Mouse (Mus musculus): ENCODE measurements at regions not wholly inside any gene's neighbourhood (a gene's known extent, or its start where the extent isn't known, plus 50 kb on each side); places are given as distances from the start of the nearest gene placed in this dataset.

DNA sequence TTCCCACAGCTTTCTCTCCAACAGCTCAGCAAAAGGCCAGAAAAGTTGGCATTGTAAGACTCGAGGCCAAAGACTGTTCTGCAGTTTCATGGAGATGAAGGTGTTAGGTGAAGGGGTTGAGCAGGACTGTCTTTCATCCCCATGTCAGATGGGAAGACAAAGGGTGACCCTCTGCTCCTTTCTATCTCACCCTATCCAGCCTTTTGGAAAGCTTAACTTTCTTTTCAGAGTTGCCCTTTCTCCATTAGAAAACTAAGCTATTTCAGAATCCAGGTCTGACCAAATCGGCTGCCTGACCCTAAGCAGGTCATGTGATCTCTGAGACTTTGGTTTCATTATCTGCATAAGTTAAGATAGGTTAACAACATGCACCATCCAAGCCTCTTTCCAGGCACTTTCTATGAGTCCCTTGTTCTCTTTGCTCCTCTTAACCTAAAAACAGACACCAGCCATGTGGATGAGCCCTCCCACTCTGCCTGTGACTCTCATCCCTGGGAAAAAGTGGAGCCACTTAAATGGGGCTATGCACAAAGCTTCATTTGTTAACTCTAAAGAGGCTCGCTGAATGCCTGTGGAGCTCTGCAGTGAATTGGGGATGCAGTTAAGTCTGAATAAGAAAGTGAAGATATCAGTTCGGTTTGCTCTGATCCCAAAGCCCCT is 450.9 kb downstream of the Tns1 start:
- Histone ChIP-seq H3K36me3 (replicated peaks) (no peaks in the 10 kb centered on the region), H3K27me3 (ENCODE audit: insufficient read depth, low read length) (no peaks in the 10 kb centered on the region), H3K4me1 (ENCODE audit: insufficient read depth, low read depth, low read length) (no peaks in the 10 kb centered on the region), H3K9me3 (replicated peaks) (no peaks in the 10 kb centered on the region), H3K4me3 (ENCODE audit: low read depth, low read length) (no peak overlapping the region)
- no peak for ATAC-seq (ENCODE audit: extremely low read depth, insufficient number of reproducible peaks, low FRiP score, poor library complexity, severe bottlenecking)
- DNase-seq (ENCODE audit: low spot score) = no peak
- TF ChIP-seq CTCF (IDR thresholded peaks at IDR 0.05; ENCODE audit: low read depth, low read length) (no peak), GATA1 (IDR thresholded peaks at IDR 0.05; ENCODE audit: borderline replicate concordance, low read length) (no peak), GATA2 (IDR thresholded peaks at IDR 0.05; ENCODE audit: borderline replicate concordance, low read depth, low read length) (no peak), TAL1 (conservative IDR thresholded peaks at IDR 0.05; ENCODE audit: low read depth, low read length) (no peak), POLR2AphosphoS5 (IDR thresholded peaks at IDR 0.05; ENCODE audit: insufficient replicate concordance, low read depth, low read length) (no peak)

DNA sequence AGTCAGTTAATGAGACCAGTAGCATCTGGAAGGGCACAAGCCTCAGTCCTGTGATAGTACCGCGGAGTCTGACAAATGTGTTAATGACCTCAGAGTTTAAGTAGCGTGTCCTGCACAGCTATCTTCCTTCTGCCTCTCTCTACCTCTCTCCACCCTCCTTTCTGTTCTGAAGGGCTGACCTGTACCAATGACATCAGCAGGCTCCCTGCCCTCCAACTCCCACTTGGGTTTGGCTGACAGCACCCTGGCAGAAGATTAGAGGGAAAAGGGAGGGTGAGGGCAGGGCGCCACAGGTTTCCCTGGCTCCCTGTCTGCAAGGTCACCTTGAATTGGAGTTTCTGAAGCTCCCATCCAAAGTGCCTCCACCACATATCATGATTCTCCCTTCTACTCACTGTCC is 452.0 kb downstream of the Tns1 start:
- H3K27me3 ChIP-seq (ENCODE audit: insufficient read depth, low read length) = no peaks in the 10 kb centered on the region
- TF ChIP-seq CTCF (IDR thresholded peaks at IDR 0.05; ENCODE audit: low read depth, low read length) (no peak), POLR2AphosphoS5 (IDR thresholded peaks at IDR 0.05; ENCODE audit: insufficient replicate concordance, low read depth, low read length) (no peak), GATA1 (IDR thresholded peaks at IDR 0.05; ENCODE audit: borderline replicate concordance, low read length) (no peak), TAL1 (conservative IDR thresholded peaks at IDR 0.05; ENCODE audit: low read depth, low read length) (no peak), GATA2 (IDR thresholded peaks at IDR 0.05; ENCODE audit: borderline replicate concordance, low read depth, low read length) (no peak)
- DNase-seq (ENCODE audit: low spot score) (no peak), ATAC-seq (ENCODE audit: extremely low read depth, insufficient number of reproducible peaks, low FRiP score, poor library complexity, severe bottlenecking) (no peak)
- no peaks in the 10 kb centered on the region for H3K36me3 ChIP-seq (replicated peaks)
- no peaks in the 10 kb centered on the region for H3K9me3 ChIP-seq (replicated peaks)
- H3K4me3 ChIP-seq (ENCODE audit: low read depth, low read length) = no peak overlapping the region
- H3K4me1 ChIP-seq (ENCODE audit: insufficient read depth, low read depth, low read length) = no peaks in the 10 kb centered on the region

DNA sequence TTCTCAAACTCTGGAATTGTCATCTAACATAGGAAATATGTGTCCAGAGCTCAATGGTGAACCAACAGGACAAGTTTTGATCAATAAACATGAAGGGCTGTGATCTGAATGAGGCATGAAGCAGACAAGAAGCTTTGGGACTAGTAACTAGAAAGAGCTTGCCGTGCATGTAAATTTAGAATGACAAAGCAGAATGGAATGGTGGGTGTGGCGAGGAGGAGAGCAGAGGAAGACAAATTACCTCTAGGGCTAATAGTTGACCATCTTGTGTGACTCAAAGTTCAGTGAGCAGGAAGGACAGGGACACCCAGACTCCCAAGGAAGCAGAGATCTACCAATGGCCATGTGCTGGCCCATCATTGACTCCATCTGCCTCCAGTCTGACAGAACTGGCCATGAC is 455.6 kb downstream of the Tns1 start:
- Histone ChIP-seq H3K4me1 (ENCODE audit: insufficient read depth, low read depth, low read length) (no peaks in the 10 kb centered on the region), H3K36me3 (replicated peaks) (no peaks in the 10 kb centered on the region), H3K9me3 (replicated peaks) (no peaks in the 10 kb centered on the region), H3K4me3 (ENCODE audit: low read depth, low read length) (no peak overlapping the region), H3K27me3 (ENCODE audit: insufficient read depth, low read length) (no peaks in the 10 kb centered on the region)
- ATAC-seq (ENCODE audit: extremely low read depth, insufficient number of reproducible peaks, low FRiP score, poor library complexity, severe bottlenecking) (no peak), DNase-seq (ENCODE audit: low spot score) (no peak)
- TF ChIP-seq POLR2AphosphoS5 (IDR thresholded peaks at IDR 0.05; ENCODE audit: insufficient replicate concordance, low read depth, low read length) (no peak), GATA2 (IDR thresholded peaks at IDR 0.05; ENCODE audit: borderline replicate concordance, low read depth, low read length) (no peak), CTCF (IDR thresholded peaks at IDR 0.05; ENCODE audit: low read depth, low read length) (no peak), GATA1 (IDR thresholded peaks at IDR 0.05; ENCODE audit: borderline replicate concordance, low read length) (no peak), TAL1 (conservative IDR thresholded peaks at IDR 0.05; ENCODE audit: low read depth, low read length) (no peak)

DNA sequence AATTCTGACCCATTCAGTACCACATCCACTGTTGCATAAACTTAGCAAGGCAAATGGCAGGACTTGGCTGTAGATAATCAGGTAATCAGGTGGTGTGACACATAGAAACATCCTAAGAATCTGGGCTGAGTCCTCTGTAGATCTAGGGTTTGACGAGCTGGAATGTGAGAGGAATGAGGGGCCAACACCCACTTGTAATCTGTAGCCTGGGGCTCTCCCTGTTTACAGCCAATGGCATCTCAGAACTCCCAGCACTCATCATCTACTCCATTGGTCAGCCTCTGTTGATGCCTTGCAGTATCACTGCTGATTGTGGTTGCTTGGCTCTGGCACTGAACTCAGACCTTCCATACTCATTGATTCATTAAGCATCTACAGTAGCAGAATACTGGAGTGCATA is 460.7 kb downstream of the Tns1 start:
- no peaks in the 10 kb centered on the region; the same call in 1 of the 2 replicates for H3K27me3 ChIP-seq (ENCODE audit: insufficient read depth, low read length)
- no peak for TF ChIP-seq TAL1 (conservative IDR thresholded peaks at IDR 0.05; ENCODE audit: low read depth, low read length)
- TF ChIP-seq CTCF (IDR thresholded peaks at IDR 0.05; ENCODE audit: low read depth, low read length) = no peak
- no peak for TF ChIP-seq GATA2 (IDR thresholded peaks at IDR 0.05; ENCODE audit: borderline replicate concordance, low read depth, low read length)
- TF ChIP-seq POLR2AphosphoS5 (IDR thresholded peaks at IDR 0.05; ENCODE audit: insufficient replicate concordance, low read depth, low read length) = no peak
- TF ChIP-seq GATA1 (IDR thresholded peaks at IDR 0.05; ENCODE audit: borderline replicate concordance, low read length) = no peak
- H3K36me3 ChIP-seq (replicated peaks) = no peaks in the 10 kb centered on the region
- H3K4me3 ChIP-seq (ENCODE audit: low read depth, low read length) = no peak overlapping the region
- DNase-seq (ENCODE audit: low spot score) = no peak
- no peaks in the 10 kb centered on the region for H3K9me3 ChIP-seq (replicated peaks)
- ATAC-seq (ENCODE audit: extremely low read depth, insufficient number of reproducible peaks, low FRiP score, poor library complexity, severe bottlenecking) = no peak
- no peaks in the 10 kb centered on the region for H3K4me1 ChIP-seq (ENCODE audit: insufficient read depth, low read depth, low read length)

DNA sequence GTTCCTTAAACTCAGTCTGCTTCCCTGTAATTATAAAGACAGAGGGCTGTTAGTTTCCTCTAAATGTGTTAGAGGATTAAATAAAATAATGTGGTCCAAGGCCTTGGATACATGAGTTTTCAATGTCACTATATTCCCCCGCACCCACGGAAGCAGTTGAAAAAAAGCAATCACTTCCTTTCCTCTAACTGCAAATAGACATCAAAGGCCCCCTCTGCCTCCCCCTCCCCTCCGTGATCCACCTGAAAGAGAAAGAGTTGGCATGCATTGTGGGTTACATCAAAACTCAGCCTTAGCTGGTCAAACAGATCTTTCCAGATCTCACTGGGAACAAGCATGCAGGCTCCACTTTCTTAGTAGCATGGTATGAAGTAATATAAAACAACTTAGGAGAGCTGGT is 479.2 kb downstream of the Tns1 start:
- Histone ChIP-seq H3K9me3 (replicated peaks) (no peaks in the 10 kb centered on the region), H3K4me1 (ENCODE audit: insufficient read depth, low read depth, low read length) (no peaks in the 10 kb centered on the region), H3K27me3 (ENCODE audit: insufficient read depth, low read length) (peaks cover 3% of the 10 kb centered on the region; the same call in 1 of the 2 replicates), H3K36me3 (replicated peaks) (no peaks in the 10 kb centered on the region), H3K4me3 (ENCODE audit: low read depth, low read length) (no peak overlapping the region)
- TF ChIP-seq TAL1 (conservative IDR thresholded peaks at IDR 0.05; ENCODE audit: low read depth, low read length) (no peak), CTCF (IDR thresholded peaks at IDR 0.05; ENCODE audit: low read depth, low read length) (no peak), POLR2AphosphoS5 (IDR thresholded peaks at IDR 0.05; ENCODE audit: insufficient replicate concordance, low read depth, low read length) (no peak), GATA1 (IDR thresholded peaks at IDR 0.05; ENCODE audit: borderline replicate concordance, low read length) (no peak), GATA2 (IDR thresholded peaks at IDR 0.05; ENCODE audit: borderline replicate concordance, low read depth, low read length) (no peak)
- no peak for ATAC-seq (ENCODE audit: extremely low read depth, insufficient number of reproducible peaks, low FRiP score, poor library complexity, severe bottlenecking)
- DNase-seq (ENCODE audit: low spot score) = no peak

DNA sequence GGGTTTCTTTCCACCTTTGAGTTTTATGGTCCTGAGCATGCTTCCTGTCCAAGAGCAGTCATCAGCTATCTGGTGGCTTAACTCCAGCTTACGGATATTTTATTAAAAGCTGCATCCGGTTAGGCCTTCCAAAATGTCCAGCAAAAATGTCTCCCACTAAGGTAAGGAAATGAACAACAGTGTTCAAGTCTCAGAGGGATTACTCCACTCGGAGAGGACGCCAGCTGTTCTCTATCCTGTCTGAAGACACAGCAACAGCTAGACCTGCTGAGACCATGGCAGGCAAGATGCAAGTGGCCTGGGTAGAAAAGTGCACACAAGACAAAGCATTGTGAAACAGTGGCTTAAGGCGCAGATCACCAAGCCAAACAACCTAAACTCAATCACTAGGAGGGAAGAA is 479.9 kb downstream of the Tns1 start:
- TF ChIP-seq POLR2AphosphoS5 (IDR thresholded peaks at IDR 0.05; ENCODE audit: insufficient replicate concordance, low read depth, low read length) (no peak), CTCF (IDR thresholded peaks at IDR 0.05; ENCODE audit: low read depth, low read length) (no peak), TAL1 (conservative IDR thresholded peaks at IDR 0.05; ENCODE audit: low read depth, low read length) (no peak), GATA2 (IDR thresholded peaks at IDR 0.05; ENCODE audit: borderline replicate concordance, low read depth, low read length) (no peak), GATA1 (IDR thresholded peaks at IDR 0.05; ENCODE audit: borderline replicate concordance, low read length) (no peak)
- no peak for DNase-seq (ENCODE audit: low spot score)
- Histone ChIP-seq H3K4me3 (ENCODE audit: low read depth, low read length) (no peak overlapping the region), H3K27me3 (ENCODE audit: insufficient read depth, low read length) (peaks cover 3% of the 10 kb centered on the region; the same call in 1 of the 2 replicates), H3K9me3 (replicated peaks) (no peaks in the 10 kb centered on the region), H3K36me3 (replicated peaks) (no peaks in the 10 kb centered on the region), H3K4me1 (ENCODE audit: insufficient read depth, low read depth, low read length) (no peaks in the 10 kb centered on the region)
- no peak for ATAC-seq (ENCODE audit: extremely low read depth, insufficient number of reproducible peaks, low FRiP score, poor library complexity, severe bottlenecking)
